Mouse (Mus musculus) C2C12 (cell line): ENCODE data around the gene Hfe2.

Source experiments
- CEBPB ChIP-seq: IDR thresholded peaks from one replicate; pipeline ENCODE4 v1.6.1; 2011; ENCODE audit warnings: low read depth, mild to moderate bottlenecking, control low read depth, moderate library complexity
- CTCF ChIP-seq: IDR thresholded peaks from one replicate; pipeline ENCODE4 v1.5.1; 2011; ENCODE audit not compliant: control insufficient read depth, insufficient read depth, insufficient read length
- MAX ChIP-seq: IDR thresholded peaks from one replicate; pipeline ENCODE4 v1.6.1; 2011; ENCODE audit warnings: mild to moderate bottlenecking, control low read depth
- MYOG ChIP-seq: IDR thresholded peaks from one replicate; pipeline ENCODE4 v1.6.1; 2011; ENCODE audit not compliant: control insufficient read depth, insufficient read length; ENCODE audit errors: extremely low read depth
- USF1 ChIP-seq: IDR thresholded peaks from one replicate; pipeline ENCODE4 v1.6.1; 2011; ENCODE audit warnings: low read depth, mild to moderate bottlenecking, control low read depth, moderate library complexity

DNA sequence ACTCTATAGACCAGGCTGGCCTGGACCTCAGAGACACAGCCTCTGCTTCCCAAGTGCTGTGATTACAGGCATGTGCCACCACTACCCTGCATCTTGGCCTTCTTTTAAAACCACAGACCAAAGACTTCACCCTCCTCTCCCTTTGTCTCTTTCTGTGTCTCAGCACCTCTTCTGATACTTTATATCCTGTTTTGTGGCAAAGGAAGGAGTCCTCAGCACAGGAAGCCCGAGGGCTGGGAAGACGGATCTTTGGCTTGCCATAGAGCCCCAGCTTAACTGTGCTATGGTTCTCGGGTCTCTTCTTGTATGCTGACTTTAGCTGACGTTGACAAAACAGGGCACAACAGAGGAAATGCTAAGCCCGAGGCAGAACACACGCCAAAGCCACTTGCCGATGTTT lies 45.7 kb downstream of the Hfe2 start:
- no peak for TF ChIP-seq CTCF
- TF ChIP-seq USF1 = no peak
- no peak for TF ChIP-seq MYOG
- no peak for TF ChIP-seq CEBPB
- TF ChIP-seq MAX = no peak
